Mouse (Mus musculus): ENCODE results near the gene Raf1. TPM values are rescaled to one million over a fixed set of nuclear protein-coding genes. Genes with fewer than 3 reads are reported as not detected.

Gene Raf1
- polyA plus RNA-seq (2014; fragmentation: Illumina TruSeq; extraction: RNeasy Lipid Tissue Mini Kit (QIAGEN cat#74804); ENCODE audit: low read depth, low replicate concordance): 59.6 TPM

DNA sequence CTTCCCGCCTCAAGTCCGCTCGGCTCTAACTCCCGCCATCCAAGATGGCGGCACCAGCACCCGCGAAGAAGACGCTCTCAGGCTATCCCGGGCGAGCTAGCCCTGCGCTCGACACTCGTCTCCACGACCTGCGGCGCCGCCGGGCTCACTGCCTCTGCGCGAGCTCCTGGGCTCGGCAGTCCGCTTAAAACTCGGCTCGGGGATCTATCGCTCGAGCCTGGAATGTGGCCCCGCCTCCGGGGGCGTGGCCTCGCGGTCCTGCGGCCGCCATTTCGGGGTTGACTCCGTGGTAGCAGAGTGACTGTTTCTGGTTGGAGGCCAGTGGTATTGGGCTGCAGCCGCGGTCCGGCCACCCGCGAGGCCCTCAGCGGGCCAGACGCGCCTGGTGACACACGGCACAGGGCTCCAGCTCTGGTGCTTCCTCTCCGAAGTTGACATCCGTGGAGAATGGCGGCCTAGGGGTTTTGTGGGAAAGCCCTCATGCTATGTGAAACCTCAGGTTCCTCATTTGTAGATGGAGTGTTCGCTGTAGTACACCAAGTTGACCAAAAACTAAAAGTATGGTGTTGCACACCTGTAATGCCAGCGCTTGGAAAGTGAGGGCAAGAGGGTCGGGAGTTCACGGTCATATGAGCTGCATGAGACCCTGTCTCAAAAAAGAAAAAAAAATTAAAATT is at the start of gene Raf1:
TSS of gene Raf1 (minus strand) at position 184 of the 677 bp plus-strand sequence.

DNA sequence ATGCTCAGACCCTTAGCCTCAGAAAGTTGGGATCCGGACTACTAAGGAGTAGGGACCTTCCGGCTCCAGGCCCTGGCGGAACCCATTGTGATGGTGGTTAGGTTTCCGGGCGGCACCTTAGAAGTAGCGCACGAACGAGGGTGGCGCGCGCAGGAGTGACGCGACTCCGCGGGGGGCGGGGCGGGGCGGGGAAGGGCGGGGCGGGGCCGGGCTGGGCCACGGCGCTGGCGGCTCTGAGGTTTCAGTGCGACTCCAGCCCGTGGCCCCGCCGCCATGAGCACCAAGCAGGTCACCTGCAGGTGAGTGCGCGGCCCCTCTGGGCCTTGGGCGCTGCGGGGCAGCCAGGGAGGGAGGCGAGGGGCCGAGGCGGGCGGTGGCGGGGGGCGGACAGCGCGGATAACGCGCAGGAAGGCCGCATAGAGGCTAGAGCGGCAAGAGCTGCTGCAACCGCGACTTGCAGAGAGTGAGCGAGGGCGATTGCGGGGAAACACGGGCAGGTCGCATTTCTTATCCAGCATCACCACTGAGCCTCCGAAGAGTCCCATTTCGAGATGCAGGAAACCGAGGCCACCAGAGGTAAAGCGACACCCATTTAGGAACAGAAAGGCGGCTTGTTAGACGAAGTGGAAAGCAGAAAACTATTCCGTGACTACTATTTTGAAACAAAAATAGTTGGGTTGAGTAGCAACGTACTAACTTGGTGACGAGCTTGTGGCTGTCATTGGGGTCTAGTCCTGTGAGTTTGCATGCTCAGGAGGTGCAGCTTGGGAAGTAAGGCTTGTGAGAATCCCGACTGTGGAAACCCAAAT is 74.5 kb downstream of the Raf1 start, which contains the start of gene Mkrn2:
TSS of gene Mkrn2 (plus strand) at position 188 of the 809 bp plus-strand sequence.

DNA sequence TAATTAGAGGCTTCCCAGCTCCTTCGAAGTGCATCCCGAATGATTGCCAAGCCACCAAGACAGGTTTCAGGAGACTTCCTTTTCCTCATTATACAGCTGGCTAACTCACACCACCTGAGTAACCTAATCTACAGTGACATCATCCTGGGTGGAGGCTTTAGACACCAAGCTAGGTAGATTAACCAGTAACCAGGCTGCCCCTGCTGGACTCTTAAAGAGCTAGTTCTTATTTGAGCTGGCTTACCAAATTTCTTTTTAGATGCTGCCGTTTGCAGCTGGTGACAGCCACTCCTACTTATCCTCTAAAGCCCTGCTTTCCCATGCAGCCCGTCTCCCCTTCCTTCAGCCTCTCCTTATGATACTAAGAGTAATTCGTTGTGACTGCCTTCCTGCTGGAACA is 84.0 kb downstream of the Raf1 start, which contains the start of gene Mkrn2os:
TSS of gene Mkrn2os (minus strand) at position 119 of the 400 bp plus-strand sequence.

Other genes with a start within 250 kb of the Raf1 start
- gene Tsen2, start 132.0 kb downstream of the Raf1 start, polyA plus RNA-seq (2014; fragmentation: Illumina TruSeq; extraction: RNeasy Lipid Tissue Mini Kit (QIAGEN cat#74804); ENCODE audit: low read depth, low replicate concordance): 1.1 TPM
- 14.4 TPM for gene Mkrn2os, start 84.1 kb downstream of the Raf1 start, polyA plus RNA-seq (2014; fragmentation: Illumina TruSeq; extraction: RNeasy Lipid Tissue Mini Kit (QIAGEN cat#74804); ENCODE audit: low read depth, low replicate concordance)
- gene Mkrn2, start 74.7 kb downstream of the Raf1 start, polyA plus RNA-seq (2014; fragmentation: Illumina TruSeq; extraction: RNeasy Lipid Tissue Mini Kit (QIAGEN cat#74804); ENCODE audit: low read depth, low replicate concordance): 7.2 TPM
- gene Tmem40, start 85.8 kb upstream of the Raf1 start, polyA plus RNA-seq (2014; fragmentation: Illumina TruSeq; extraction: RNeasy Lipid Tissue Mini Kit (QIAGEN cat#74804); ENCODE audit: low read depth, low replicate concordance): not detected
- 2.3 TPM for gene Cand2, start 97.9 kb upstream of the Raf1 start, polyA plus RNA-seq (2014; fragmentation: Illumina TruSeq; extraction: RNeasy Lipid Tissue Mini Kit (QIAGEN cat#74804); ENCODE audit: low read depth, low replicate concordance)
- 203 TPM for gene Rpl32, start 132.1 kb upstream of the Raf1 start, polyA plus RNA-seq (2014; fragmentation: Illumina TruSeq; extraction: RNeasy Lipid Tissue Mini Kit (QIAGEN cat#74804); ENCODE audit: low read depth, low replicate concordance)
- not detected for gene Efcab12, start 161.8 kb upstream of the Raf1 start, polyA plus RNA-seq (2014; fragmentation: Illumina TruSeq; extraction: RNeasy Lipid Tissue Mini Kit (QIAGEN cat#74804); ENCODE audit: low read depth, low replicate concordance)
- gene Mbd4, start 176.7 kb upstream of the Raf1 start, polyA plus RNA-seq (2014; fragmentation: Illumina TruSeq; extraction: RNeasy Lipid Tissue Mini Kit (QIAGEN cat#74804); ENCODE audit: low read depth, low replicate concordance): 7.8 TPM
- 3.0 TPM for gene Ift122, start 176.8 kb upstream of the Raf1 start, polyA plus RNA-seq (2014; fragmentation: Illumina TruSeq; extraction: RNeasy Lipid Tissue Mini Kit (QIAGEN cat#74804); ENCODE audit: low read depth, low replicate concordance)

Data from sigmoid colon, adult 10 weeks (tissue).